Mouse (Mus musculus): ENCODE data around the gene Hist2h2ab. TPM values are rescaled to one million over a fixed set of nuclear protein-coding genes. Genes with fewer than 3 reads are reported as not detected.

The Hist2h2ab gene
- total and polyA plus RNA-seq, 3 experiments, result 0.72 to 234 TPM; not detected in 1

GRCm38 (mm10) chr3:96199731-96200130, 19.9 kb upstream of the Hist2h2ab start (continued):
- TF ChIP-seq MEF2A (IDR thresholded peaks at IDR 0.05; ENCODE audit: extremely low read depth, insufficient replicate concordance, low read depth, low read length, poor library complexity, severe bottlenecking), result no peak
- TF ChIP-seq JUND (IDR thresholded peaks at IDR 0.05; ENCODE audit: low read depth, low read length), result no peak
- no peak for TF ChIP-seq POLR2AphosphoS2 (IDR thresholded peaks at IDR 0.05; ENCODE audit: low read length)
- no peak for TF ChIP-seq HCFC1 (IDR thresholded peaks at IDR 0.05; ENCODE audit: low read depth, low read length)
- no peak for TF ChIP-seq UBTF (IDR thresholded peaks at IDR 0.05; ENCODE audit: borderline replicate concordance, insufficient read depth, low read depth, low read length)
- TF ChIP-seq ETS1 (IDR thresholded peaks at IDR 0.05; ENCODE audit: low read depth, low read length), result 0 out of 2 replicates have a peak, but pooled peaks have one; percentile 8
- peak in 1 of 2 experiments; percentile 23; a peak in 2 of 4 replicates for TF ChIP-seq EP300 (IDR thresholded peaks at IDR 0.05; ENCODE audit: low read depth in 1 of 2, low read length in 2 of 2)
- no peak for TF ChIP-seq CHD2 (IDR thresholded peaks at IDR 0.05; ENCODE audit: low read length)
- no peak for TF ChIP-seq ELF1 (IDR thresholded peaks at IDR 0.05; ENCODE audit: low read depth, low read length)
- TF ChIP-seq USF2 (IDR thresholded peaks at IDR 0.05; ENCODE audit: borderline replicate concordance in 1 of 2, insufficient read depth in 1 of 2, low read depth in 1 of 2, low read length in 2 of 2), result no peak
- no peak for TF ChIP-seq SIN3A (IDR thresholded peaks at IDR 0.05; ENCODE audit: low read length)
- TF ChIP-seq MYC (IDR thresholded peaks at IDR 0.05; ENCODE audit: low read depth, low read length), result no peak
- no peak for TF ChIP-seq CTCF (IDR thresholded peaks at IDR 0.05 in 2 of 3, conservative IDR thresholded peaks at IDR 0.05 in 1 of 3; ENCODE audit: control insufficient read depth in 1 of 3, insufficient read depth in 1 of 3, low read depth in 2 of 3, low read length in 3 of 3, poor library complexity in 1 of 3, severe bottlenecking in 1 of 3)
- TF ChIP-seq ZKSCAN1 (IDR thresholded peaks at IDR 0.05; ENCODE audit: low read depth, low read length), result no peak
- no peak for TF ChIP-seq GABPA (IDR thresholded peaks at IDR 0.05; ENCODE audit: low read depth, low read length)
- TF ChIP-seq CHD1 (IDR thresholded peaks at IDR 0.05; ENCODE audit: low read depth, low read length), result no peak
- TF ChIP-seq SMC3 (IDR thresholded peaks at IDR 0.05; ENCODE audit: low read depth, low read length), result no peak
- TF ChIP-seq RCOR1 (IDR thresholded peaks at IDR 0.05; ENCODE audit: low read depth, low read length), result no peak
- no peak for TF ChIP-seq POLR2A (IDR thresholded peaks at IDR 0.05; ENCODE audit: control insufficient read depth in 1 of 2, insufficient read depth in 1 of 2, low read depth in 1 of 2, low read length in 2 of 2, poor library complexity in 1 of 2)
- no peak for TF ChIP-seq TAL1 (IDR thresholded peaks at IDR 0.05; ENCODE audit: low read length)
- TF ChIP-seq ZMIZ1 (IDR thresholded peaks at IDR 0.05; ENCODE audit: low read depth, low read length), result no peak

- Histone ChIP-seq H3K27ac (ENCODE audit: control insufficient read depth, low read depth, low read length) (no peak overlapping the region), H3K79me2 (ENCODE audit: control insufficient read depth, insufficient read depth, low read length, poor library complexity) (no peaks in the 10 kb centered on the region), H3K9me3 (replicated peaks; ENCODE audit: insufficient read depth, low read length) (no peaks in the 10 kb centered on the region), H3K36me3 (ENCODE audit: control insufficient read depth in 1 of 2, insufficient read depth in 2 of 2, low read length in 2 of 2) (no peaks in the 10 kb centered on the region), H3K4me1 (ENCODE audit: control insufficient read depth in 1 of 2, insufficient read depth in 2 of 2, low read length in 2 of 2) (no peaks in the 10 kb centered on the region), H3K4me3 (ENCODE audit: control insufficient read depth in 1 of 2, insufficient read depth in 1 of 2, low read depth in 2 of 2, low read length in 2 of 2) (no peak overlapping the region), H3K9ac (ENCODE audit: control insufficient read depth, low read depth, low read length, poor library complexity, severe bottlenecking) (no peak overlapping the region), H3K27me3 (ENCODE audit: control insufficient read depth in 1 of 2, insufficient read depth in 2 of 2, low read length in 2 of 2) (peaks cover 24 to 47% of the 10 kb centered on the region in 2 experiments)
- peak; percentile 38 for DNase-seq (ENCODE audit: low read depth, low spot score)
- TF ChIP-seq MAZ (IDR thresholded peaks at IDR 0.05; ENCODE audit: low read depth, low read length) (no peak), SMC3 (IDR thresholded peaks at IDR 0.05; ENCODE audit: low read depth, low read length) (peak; percentile 44; the same call in 1 of the 2 replicates), RCOR1 (IDR thresholded peaks at IDR 0.05; ENCODE audit: low read depth, low read length) (no peak), BHLHE40 (IDR thresholded peaks at IDR 0.05; ENCODE audit: borderline replicate concordance, low read depth, low read length) (no peak), RAD21 (IDR thresholded peaks at IDR 0.05; ENCODE audit: low read depth, low read length) (peak; percentile 63), NRF1 (IDR thresholded peaks at IDR 0.05; ENCODE audit: insufficient read depth, low read depth, low read length, poor library complexity, severe bottlenecking) (no peak), CTCF (IDR thresholded peaks at IDR 0.05 in 2 of 3, conservative IDR thresholded peaks at IDR 0.05 in 1 of 3; ENCODE audit: control insufficient read depth in 1 of 3, insufficient read depth in 1 of 3, low read depth in 2 of 3, low read length in 3 of 3, poor library complexity in 1 of 3, severe bottlenecking in 1 of 3) (peak in 1 of 3 experiments; percentile 54; a peak in 2 of 6 replicates), ZC3H11A (IDR thresholded peaks at IDR 0.05; ENCODE audit: low read depth, low read length) (peak; percentile 49)
Measured at GRCm38 (mm10) chr3:96207819-96208218, 11.8 kb upstream of the Hist2h2ab start.

Data from MEL (cell line).